Mouse (Mus musculus) cerebellum, adult 9-11 months (tissue): ENCODE measurements around the gene Ptger4.

Experiments
- DNase-seq: peaks from one replicate; pipeline ENCODE4 v3.0.0; 2022

The Ptger4 gene

GRCm38 (mm10) chr15:5243959-5244905 is at the start of gene Ptger4:
Gene Ptger4, minus strand, starts transcription at chr15:5244187.
- peak; percentile 46 for DNase-seq

- no peak for DNase-seq
Observed at GRCm38 (mm10) chr15:5288412-5288811, 44.4 kb upstream of the Ptger4 start.

DNA sequence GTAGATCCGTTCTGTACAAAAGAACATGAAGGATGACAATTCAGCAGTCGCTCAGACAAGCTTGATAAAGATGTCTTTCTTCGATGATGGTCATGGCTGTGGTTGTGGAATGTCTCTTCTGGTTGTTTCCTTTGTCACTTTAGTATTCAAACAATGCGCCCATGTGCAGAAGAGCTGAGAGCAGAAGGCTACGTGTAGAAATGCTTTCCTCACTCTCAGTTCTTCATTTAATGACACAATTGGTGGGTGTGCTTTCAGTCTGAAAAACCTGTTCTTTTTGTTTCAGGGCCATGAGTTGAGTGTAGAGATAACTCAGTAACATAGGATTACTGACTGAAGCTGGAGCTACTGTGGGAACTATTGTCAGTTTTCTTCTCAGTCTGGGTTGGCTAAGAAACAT is 43.1 kb upstream of the Ptger4 start:
- DNase-seq = no peak

- DNase-seq = no peak
Observed at GRCm38 (mm10) chr15:5281316-5281715, 37.3 kb upstream of the Ptger4 start.

- no peak for DNase-seq
Observed at GRCm38 (mm10) chr15:5279831-5280230, 35.8 kb upstream of the Ptger4 start.

DNA sequence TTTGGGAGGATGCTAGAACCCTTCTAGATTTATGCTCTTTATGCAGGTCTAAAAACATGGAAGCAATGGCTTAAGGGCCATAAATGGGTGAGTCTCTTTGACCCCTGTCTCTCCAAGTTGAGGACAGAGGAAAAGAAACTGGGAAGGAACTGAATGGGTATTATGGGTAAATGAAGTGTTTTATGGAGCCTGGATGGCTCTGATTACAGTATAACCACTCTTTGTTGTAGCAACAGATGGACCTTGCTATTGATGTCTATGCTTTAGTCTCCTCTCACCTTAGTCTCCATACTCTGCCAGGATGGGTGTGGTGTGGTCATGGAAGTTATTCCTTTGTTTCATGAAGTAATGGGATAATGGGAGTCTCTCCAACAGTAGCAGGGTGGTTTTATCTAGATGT is 34.5 kb upstream of the Ptger4 start:
- no peak for DNase-seq

DNA sequence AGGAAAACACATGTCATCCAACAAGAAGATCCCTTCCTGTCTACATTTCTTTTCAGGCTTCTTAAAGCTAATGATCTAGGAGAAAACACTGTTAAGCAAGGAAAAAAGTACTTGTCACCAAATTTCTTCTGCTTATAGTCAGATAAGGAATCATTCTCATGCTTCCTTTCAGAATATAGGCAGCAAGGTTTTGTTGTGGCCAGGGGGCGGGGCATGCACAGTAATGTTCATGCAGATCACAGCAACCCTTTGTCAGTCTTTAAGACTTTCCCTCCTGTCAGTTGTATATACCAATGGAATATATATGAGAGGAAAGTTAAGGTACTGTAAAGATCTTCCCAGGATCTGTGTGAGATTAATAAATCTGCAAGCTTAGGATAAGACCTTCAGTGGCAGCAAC is 30.0 kb upstream of the Ptger4 start:
- no peak for DNase-seq

- no peak for DNase-seq
Observed at GRCm38 (mm10) chr15:5266095-5266494, 22.1 kb upstream of the Ptger4 start.

DNA sequence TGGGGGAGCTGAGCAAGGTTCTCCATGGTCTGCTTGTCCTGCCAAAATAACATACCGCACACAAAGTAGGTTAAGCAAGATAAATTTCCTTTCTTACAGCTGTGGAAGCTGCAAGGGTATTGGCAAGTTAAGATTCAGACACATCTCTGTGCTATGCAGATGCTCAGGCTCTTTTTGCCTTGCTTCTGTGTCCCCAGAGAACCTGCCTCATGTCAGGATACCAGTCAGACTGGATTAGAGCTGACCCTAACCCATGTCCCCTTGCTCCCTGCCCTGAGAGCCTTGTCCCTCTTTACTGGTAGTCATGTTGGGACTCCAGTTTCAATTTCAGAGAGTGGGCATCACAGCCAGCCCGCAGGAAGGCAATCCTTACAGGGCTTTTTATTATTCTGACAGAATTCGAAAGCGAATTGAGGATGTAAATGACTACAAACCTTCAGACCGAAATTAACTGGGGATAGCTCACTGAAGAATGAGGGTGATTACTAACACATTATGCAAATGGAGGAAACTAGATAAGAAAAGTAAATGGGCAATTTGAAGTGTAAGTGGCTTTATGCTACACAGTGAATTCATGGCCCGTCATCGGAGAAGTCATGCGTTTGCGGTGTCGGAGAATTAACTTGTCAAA is 19.0 kb upstream of the Ptger4 start:
- no peak for DNase-seq

GRCm38 (mm10) chr15:5262095-5262667 is 18.2 kb upstream of the Ptger4 start:
- no peak for DNase-seq

GRCm38 (mm10) chr15:5261004-5261403 is 17.0 kb upstream of the Ptger4 start:
- DNase-seq = no peak

DNA sequence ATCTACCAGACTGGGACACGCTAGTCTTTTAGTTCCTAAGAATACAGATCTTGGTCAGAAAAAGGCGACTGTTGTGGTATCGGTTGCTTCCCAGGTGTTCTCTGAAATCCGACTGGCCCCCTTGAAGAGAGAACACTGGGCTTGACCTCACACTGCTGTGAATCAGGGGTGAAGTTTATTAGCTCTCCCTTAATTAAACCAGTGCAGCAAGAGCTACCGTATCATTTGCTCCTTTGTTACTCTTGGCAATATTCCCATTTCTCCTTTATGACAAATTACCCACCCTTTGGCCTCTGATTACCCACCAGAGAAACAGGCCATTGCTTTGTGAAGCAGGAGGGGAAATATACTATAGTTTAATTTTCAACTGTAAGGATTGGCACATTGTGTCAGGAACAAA is 16.2 kb upstream of the Ptger4 start:
- DNase-seq = no peak

DNA sequence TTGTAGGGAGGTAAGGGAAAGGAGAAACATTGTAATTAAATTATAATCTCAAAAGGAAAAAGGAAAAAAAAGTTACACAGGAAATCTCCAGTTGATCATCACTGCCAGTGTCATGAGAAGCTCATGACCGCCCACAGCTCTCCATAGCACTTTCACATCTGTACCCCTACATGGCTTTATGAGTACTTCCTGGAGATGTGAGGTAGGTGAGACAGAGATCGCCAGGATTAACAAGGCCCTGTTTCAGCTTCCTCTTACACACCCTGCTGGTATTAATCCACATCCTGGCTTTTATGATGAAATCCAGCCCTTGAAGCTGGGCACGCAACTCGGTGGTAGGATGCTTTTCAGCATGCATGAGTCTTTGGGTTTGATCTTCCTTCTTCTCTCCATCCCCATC is 6.2 kb upstream of the Ptger4 start:
- DNase-seq = no peak

DNA sequence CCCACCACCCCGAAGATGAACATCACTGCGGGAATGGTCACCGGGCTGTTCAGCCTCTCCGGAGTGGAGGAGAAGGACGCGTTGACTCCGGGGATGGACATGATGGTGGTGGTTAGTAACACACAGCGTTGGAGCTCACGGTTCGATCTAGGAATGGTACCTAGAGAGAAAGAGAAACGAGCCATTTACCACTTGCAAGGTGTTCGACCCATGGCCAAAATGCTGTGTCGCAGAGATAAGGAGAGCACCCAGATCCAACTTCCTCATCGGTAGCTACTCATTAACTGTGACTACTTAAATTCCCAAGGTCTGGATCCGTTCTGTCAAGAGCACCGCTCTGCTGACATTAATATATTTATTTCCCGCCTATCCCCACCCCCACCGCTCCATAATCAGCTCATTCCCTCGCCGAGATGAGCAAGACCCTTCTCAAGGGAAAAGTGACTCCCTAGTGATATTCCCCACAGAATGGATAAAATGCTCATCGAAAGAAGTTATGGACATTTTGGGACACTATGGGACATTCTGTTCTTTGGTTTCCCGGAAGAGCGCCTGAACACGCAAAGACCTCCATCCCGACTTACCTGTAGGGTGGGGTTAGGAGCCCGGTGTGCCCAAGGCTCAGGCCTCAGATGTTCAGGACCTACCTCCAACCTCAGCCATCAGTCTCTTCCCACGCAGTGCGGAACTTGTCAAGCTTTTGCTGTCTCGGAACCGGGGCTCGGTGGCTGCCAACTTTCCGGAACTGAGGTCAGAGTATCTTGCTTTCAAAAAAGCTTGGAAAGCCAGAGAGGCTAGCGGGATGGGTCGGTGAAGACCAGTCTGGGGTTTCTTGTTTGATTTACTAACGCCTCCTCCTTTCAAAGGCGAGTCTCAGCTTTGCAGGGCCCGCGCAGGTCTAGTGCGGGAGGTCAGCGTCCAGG is 690 bp downstream of the Ptger4 start:
- DNase-seq = no peak

GRCm38 (mm10) chr15:5242241-5243035 is 1.5 kb downstream of the Ptger4 start:
- DNase-seq = no peak

- no peak for DNase-seq
Observed at GRCm38 (mm10) chr15:5241304-5242201, 2.4 kb downstream of the Ptger4 start.

DNA sequence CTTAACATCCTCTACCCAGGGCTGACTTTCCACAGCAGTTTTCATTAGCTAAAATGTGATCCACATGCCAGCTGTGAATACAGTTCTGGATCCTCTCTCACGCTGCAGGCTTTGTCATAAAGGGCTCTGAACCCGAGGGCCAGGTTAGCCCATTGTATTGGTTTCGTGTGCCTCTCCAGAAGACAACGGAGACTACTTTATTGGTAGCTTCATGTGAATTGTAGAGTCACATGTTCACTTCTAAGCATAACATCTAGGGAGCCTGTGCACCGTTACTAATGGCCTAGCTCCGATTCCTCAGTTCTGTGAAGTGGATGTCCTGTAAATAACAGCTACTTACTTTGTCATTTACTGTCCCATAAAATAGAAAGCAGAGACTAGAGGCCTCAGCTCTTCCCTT is 3.6 kb downstream of the Ptger4 start:
- no peak for DNase-seq

GRCm38 (mm10) chr15:5239901-5240300 is 4.1 kb downstream of the Ptger4 start:
- DNase-seq = no peak

DNA sequence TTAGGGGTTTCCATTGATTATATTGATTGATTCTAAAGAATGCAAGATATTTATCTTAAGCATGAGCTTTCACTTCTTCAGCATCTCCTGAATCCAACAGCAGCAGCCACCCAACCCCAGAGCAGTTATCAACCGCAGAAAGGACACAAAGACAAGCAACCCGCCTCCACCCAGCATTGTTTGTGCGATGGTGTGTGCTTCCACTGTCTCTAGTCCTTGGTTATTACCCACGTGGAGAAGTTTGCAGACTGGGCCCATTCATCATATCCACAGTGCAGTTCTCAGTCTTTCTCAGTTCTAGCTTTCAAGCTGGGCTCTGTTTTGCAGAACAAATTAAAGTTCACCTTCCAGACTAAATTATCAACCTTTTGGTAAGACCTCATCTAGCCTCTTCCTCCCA is 4.6 kb downstream of the Ptger4 start:
- DNase-seq = no peak

- no peak for DNase-seq
Observed at GRCm38 (mm10) chr15:5238553-5238952, 5.4 kb downstream of the Ptger4 start.

- DNase-seq = no peak
Observed at GRCm38 (mm10) chr15:5238073-5238472, 5.9 kb downstream of the Ptger4 start.
